Mouse (Mus musculus) mesoderm, embryonic 11.5 days (tissue): Measurements from ENCODE around the gene Gm26920.

Experiments used
- DNase-seq: peaks from one replicate; pipeline ENCODE4 v3.0.0-alpha.2; 2012; ENCODE audit warnings: low read depth, low spot score

Gm26920 gene

DNA sequence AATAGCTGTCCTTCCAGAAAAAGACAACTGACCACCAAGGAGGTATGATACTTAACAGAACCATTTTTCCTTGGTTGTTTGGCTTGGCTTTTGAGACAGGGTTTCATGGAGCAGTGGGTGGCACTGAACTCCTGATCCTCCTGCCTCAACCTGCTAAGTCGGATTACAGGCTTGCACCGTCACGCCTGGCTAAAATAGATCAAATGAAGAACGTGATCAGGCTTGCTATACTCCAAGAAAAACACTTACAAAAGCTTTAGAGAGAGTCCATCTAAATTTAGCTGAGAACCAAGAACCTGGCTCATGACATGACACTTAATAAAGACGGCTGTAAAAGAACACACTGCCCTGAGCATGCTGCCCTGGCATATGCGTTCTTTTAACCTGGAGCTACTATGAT lies 29.9 kb downstream of the Gm26920 start:
- DNase-seq = no peak

DNA sequence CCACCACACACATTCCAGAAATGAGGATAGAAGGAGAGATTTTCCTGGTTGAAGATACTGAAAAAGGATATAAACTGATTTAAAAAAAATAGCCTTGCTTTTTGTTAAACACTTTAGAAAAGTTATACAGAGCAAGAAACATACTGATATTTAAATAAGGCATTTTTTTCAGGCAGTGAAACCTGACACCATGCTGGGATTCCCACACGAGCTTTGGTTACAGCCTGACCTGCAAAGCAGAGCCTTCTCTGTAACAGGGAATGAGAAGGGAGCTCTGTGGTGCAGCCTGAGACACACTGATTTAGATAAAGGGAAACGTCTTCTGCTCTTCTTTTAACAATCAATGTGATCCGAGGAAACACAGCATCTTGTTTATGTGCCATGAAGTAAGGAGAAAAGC lies 36.6 kb downstream of the Gm26920 start:
- DNase-seq = no peak

DNA sequence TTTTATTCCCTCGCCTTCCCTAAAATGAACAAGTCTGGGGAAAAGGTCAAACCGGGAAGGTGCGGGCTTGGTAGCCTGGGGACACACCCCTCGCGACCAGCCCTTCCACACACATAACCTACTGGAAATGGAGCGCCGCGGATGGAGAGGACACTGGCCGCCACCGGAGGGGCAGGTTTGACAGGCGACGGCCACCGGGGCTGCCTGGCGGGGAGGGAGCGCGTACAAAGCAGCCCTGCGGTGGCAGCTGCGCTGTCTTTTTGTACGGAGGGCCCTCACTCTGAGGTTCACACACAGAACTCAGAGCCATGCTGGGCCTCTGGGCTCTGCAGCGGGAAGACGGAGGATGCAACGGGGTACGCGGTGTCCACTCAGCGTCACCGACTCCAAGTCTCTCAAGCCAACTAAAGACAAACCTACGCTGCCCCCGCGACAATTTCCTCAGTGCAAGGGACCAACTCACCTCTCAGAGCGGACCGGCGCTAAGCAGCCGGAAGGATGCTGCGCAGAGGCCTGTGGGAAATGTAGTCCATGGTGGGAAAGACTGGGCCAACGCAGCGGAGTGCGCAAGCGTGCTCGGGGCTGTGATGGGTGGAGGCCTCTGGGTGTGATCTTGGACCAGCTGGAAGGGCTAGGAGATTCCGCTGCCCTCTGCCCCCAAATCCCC lies 39.2 kb downstream of the Gm26920 start, which contains the start of gene Zfp14:
Gene Zfp14 (minus strand): TSS at position 499 of the 667 bp plus-strand sequence.
- DNase-seq = peak; percentile 91

DNA sequence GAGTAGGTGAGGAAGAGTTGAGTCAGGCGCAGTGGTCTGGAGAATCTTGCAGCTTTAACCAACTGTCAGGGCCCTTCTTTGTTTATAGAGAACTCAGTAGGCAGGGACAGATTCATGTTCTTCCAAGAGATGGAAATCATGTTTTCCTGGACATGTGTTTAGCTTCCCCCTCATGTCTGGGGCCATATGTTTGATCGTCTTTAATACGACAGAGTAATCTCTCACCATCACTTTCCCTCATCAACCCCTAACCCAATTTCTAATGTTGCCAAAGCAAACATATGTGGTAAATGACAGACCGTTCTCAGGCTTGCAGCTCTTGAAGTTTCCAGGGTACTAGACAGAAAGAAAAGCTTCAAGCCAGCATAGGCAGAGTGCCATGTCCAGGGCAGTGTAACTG lies 42.1 kb downstream of the Gm26920 start:
- DNase-seq = no peak

DNA sequence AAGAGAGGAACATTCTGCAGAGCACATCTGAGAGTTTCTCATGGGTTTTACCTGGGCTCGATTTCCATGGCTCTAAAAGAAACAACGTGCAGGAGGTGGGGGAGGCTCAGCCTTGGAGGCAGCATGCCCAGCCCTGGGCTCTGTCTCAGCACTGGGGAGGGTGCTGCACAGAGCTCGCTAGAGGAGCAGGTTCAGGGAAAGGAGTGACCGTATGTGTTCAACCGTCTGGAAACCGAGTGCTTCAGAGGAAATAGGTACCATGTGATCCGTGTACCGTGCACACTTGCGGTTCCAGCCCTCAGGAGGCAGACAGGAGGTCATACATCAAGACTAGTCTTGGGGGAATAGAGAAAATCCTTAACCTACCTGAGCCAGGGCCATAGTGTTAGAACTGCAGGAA lies 45.9 kb downstream of the Gm26920 start:
- no peak for DNase-seq

DNA sequence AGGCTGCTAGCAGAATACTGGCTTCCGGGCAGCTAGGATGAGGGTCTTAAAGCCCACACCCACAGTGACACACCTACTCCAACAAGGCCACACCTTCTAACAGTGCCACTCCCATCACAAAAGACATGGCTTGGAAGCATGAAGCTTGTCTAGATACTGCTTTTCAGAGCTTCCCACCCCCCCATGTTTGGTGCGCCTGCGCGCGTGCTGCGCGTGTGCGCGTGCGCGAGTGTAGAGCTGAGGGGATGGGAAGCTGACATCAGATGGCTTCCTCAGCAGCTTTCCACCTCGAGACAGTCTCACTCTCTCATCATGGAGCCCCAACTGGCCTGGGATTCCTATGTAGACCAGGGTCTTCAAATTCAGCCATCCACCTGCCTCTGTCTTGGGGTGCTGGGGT lies 55.9 kb downstream of the Gm26920 start:
- no peak for DNase-seq

DNA sequence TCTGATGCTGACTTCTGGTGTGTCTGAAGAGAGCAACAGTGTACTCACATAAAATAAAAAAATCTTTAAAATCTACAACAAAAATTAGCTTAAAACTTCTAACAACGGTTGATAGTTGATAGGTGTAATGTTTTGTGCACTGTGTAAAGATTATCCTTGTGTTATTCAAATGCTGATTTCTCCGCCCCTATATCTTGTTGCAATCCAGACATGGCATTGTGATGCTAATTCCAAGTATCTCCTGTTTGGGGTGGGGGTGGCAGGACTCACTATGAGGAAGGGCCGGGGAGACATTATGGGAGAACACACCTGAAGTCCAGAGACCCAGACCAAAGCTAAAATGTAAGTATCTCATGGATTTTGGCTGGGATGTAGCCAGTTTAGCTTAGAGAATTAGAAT lies 58.8 kb downstream of the Gm26920 start:
- DNase-seq = no peak

DNA sequence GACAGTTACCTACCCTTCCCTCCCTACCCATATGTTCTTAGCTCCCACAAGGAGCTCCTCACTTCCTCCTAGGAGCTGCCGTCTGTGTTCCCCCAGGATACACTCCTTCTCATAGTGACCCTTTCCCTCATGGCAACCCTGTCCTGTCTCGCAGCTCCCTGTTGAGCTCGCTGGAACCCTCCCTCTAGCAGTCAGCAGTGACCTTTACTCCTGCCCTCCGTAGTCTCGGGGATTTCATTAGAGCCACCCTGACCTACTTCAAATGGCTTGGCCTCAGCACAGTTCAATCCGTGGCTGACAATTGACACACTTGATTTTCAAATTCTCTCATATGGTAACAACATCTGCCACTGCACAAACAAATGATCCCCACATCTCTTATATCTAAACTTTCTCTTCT lies 59.5 kb downstream of the Gm26920 start:
- DNase-seq = no peak

DNA sequence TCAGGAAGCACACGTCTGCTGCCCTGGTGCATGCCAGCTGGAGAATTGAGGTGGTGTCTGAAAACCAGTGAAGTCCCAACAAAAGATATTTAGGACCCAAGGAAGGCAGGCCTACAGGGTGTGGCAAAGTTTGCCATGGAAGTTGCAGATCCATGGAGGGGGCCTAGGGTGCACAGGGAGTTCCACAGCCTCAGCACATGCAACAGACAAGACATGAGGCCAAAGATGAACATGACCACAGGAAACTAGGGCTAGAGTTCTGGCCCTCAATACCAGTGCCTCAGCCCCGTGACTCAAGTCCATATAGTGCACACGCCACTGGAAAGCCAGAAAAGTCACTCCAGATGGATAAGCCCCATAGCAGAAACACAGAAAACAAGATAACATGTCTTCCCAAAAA lies 61.6 kb downstream of the Gm26920 start:
- no peak for DNase-seq

DNA sequence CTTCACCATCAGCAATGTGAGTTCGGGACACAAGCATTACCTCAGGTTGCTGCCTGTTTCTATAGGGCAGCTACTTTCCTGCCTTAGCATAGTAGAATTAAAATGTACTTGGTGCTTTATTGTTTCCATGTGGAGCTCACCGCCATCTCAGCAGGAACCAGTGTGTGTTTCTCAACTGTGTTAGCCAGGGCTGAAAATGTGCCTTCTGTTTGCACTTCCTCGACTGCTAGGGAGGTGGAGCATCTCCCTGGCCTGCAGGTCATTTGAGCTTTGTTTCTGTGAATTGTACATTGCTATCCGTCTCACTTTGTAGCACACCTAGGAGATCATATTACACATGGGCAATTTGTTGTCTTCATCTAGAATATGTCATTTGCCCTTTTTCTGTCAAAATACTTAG lies 62.9 kb downstream of the Gm26920 start:
- no peak for DNase-seq

DNA sequence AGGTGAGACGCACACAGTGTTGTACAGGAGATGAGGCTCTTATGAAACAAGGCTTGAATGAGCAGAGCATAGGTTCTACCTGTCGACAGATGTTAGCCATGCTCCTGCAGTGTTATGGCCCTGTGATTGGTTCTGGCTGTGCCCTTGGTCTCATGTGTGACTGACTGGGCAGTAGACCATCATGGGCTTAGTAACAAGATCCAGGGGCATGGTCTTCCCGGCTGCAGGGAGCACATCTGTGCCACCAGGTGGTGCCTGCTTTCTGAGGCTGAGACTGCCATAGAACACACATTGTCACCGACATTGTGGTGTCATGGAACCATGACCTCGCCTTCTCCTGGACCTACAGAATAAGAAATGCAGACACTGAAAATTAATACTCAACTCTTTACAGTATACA lies 64.9 kb downstream of the Gm26920 start:
- DNase-seq = no peak

DNA sequence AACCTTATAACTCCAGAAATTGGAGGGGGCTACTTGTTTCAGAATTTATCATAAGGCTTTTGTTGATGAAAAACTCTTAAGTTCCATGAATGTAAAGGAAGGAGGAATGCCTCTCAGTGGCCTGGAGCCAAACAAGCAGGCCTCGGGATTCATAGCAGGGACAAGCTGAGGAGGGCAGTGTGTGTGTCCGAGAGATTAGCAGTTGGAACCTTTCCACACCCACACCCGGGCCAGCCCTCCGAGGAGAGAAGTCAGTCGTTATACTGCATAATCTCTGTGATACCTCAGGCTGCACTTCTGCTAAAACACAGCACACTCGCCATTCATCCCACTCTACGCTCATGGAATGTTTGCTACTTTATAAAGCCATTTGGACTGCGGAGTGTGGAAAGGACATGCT lies 66.4 kb downstream of the Gm26920 start:
- no peak for DNase-seq

DNA sequence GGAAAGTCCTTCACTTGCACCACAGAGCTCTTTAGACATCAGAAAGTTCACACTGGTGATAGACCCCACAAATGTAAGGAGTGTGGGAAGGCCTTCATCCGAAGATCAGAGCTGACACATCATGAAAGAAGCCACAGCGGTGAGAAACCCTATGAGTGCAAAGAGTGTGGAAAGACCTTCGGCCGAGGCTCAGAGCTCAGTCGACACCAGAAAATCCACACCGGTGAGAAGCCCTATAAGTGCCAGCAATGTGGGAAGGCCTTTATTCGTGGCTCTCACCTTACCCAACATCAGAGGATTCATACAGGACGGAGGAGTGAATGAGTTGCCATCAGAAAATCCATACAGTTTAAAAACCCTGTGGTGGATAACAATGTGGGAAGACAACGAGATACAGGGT lies 66.9 kb downstream of the Gm26920 start:
- DNase-seq = no peak

DNA sequence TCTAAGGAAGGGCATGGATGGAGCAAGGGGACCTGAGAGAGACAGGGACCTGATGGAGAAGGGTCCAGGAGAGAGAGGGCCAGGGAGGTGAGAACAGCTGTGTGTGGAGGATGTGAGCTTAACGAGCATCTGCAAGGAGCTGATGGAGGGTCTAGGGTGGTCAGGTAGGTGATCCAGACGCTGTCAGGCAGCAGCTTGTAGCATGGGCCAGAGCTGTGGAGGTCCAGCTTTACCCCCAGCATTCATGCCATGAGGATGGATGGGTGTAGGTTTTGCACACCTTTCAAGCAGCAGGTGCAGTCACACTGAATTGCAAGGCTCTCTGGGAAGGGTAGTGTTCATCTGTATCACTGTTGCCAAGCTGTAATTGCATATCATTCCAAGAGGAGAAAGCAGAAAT lies 70.7 kb downstream of the Gm26920 start:
- no peak for DNase-seq

DNA sequence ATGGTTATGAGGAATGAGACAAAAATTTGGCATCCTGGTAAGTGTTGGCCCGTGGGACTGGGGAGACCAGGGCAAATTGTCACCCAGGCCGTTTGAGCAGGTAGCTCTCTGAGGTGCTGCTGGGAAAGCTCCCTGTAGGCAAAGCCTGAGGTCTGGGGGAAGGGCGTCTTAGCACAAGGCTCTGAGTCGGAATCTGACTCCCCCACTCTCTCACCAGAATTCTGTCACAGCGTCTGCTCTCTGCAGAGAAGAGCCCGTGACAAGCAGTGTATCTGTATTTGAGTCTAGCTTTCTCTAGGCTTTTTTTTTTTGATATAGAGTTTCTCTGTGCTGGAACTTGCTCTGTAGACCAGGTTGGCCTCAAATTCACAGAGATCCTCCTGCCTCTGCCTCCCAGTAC lies 73.0 kb downstream of the Gm26920 start:
- DNase-seq = no peak

DNA sequence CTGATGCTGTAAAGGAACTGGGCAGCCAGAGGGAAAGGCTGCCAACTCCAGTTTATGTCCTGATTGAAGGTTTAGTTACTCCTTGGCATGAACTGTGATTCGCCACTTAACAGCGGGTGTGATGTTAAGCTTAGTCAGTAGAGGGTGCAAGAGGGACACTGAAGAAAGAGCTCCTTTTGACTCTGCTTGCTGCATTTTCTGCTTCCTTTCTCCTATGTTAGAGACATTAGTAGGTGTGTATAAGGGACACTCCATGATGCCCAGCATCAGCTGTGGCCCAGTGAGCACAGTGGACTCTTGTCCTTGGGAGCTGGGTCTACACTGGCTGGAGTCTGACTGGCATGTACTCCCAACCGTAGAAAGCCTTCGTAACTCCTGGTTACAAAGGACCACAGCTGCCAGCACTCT lies 77.2 kb downstream of the Gm26920 start:
- peak; percentile 45 for DNase-seq

DNA sequence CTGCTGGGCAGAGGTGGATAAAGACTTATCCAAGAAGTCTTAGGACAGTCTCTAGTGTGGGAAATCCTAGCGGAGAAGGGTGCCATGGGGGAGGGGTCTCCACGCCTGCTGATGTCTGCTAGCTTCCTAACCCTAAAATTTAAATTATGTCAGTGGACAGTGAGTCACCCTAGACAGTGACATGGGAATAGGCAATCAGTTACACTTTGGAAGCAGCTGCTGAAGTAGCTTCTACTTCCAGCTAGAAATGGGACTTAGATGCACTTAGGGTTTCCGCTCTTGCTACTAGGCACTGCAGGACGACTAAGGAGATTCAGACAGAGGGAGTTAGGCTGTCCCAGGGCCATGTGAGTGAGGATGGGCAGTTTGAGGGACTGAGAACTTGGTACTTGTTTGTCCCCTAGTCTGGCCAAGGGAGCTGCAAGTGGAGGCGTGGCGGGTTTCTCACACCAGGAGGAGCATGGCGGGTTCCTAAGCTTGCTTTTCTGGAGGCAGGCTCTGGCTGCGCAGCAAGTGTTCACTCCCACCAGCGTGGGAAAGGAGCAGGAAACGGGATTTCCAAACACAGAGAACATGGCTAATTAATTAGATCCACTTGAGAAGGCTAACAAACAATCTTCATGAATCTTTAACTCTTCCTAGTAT lies 79.5 kb downstream of the Gm26920 start:
- no peak for DNase-seq

DNA sequence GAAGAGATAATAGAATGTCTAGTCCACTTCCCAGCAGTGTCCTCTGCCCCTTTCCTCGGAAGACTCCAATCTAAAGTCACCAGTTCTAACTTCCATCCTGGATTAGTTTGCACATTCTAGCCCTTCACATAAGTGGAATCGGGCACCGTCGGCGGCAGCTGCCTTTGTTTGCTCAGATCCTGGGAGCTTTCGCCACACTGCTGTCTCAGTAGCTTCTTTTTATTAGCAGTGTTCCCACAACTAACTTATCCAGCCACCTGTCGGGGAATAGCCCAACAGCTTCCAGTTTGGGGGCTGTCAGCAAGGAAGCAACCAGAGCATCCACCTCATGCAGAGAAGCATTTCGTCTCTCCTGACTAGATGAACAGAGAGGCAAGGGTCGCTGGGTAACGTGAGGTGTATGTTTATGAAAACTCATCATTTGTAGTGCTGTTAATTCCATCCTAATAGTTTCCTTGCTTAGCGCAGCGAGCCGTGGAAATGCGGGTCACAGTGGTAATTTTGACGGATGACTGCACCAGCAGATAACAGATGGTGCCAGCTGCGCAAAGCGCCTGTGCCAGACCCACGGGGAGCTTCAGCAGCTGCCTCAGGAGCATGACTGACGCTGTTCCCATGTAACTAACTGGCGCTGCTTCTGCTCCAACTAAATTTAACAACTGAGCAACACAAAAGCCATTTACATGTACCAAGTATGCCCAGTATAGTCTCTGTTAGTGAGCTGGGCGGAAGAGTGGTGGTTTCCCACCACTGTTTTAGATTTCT lies 80.7 kb downstream of the Gm26920 start:
- DNase-seq = peak; percentile 55

DNA sequence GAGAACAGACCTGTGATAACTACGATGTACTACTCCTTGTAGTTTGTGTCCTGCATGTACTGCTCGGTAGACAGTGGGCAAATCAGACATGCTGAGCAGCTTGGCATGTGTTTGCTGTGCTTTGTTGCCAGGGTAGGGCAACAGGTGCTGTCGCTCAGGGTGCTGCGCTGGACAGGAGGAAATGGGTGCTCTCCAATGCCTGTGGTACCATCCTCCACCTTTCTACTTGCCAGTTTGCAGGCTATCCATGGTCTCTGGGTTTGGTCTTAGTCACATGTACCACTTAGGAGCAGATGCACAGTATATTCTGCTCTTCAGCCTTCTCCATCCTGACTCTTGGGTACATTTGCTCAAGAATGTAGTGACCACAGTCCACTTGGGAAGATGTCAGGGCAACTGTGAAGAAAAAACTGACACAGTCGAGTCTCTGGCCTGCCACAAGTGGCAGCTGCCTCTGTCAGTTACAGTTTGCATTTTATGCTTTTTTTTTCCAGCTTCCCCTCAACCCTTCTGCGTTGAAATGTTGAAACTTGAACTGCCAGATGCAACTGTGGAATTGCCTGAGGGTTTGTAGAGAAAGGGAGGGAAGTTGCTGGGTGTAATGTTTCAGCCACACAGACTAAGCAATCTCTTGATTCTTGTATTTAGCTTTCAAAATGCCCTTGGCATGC lies 82.1 kb downstream of the Gm26920 start:
- no peak for DNase-seq

DNA sequence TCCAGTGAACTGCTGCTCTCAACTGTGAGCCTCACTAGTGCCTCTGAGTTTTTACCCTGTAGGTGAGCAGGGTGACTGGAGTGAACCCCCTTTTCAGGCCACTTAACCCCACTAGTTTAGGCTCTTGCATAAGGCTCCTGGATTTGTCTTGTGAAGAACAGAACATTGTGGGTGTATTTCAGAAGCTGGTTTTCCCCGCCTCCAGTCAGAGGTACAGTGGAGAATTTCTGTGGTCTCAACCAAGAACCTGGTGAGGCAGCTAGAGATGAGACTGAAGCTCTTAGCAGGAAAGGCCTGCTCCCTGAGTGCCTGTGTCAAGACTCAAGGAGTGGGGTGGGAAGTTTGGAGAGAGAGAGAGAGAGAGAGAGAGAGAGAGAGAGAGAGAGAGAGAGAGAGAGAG lies 82.6 kb downstream of the Gm26920 start:
- no peak for DNase-seq
